Mouse (Mus musculus) embryonic facial prominence, embryonic 14.5 days (tissue): ENCODE data around the gene Bsg. TPM values are rescaled to one million over a fixed set of nuclear protein-coding genes. Genes with fewer than 3 reads are reported as not detected.

ENCODE experiments used
- ATAC-seq: fragments of 200-750 bp; cut with Nextera tagmentation; 2 replicates; pipeline ENCODE4 v1.8.0; 2017; ENCODE audit warnings: low read depth, moderate number of reproducible peaks, moderate TSS enrichment
- DNase-seq: peaks from one replicate; pipeline ENCODE4 v3.0.0-alpha.2; 2015; ENCODE audit warnings: low spot score
- H3K27ac ChIP-seq: fragments of 300-500 bp; sonication (generic); replicated peaks from 2 replicates; pipeline ENCODE4 v1.5.1; 2014; ENCODE audit warnings: low read depth, mild to moderate bottlenecking, low read length, moderate library complexity
- H3K27me3 ChIP-seq: fragments of 300-500 bp; sonication (generic); replicated peaks from 2 replicates; pipeline ENCODE4 v1.6.1; 2014; ENCODE audit warnings: low read length; ENCODE audit not compliant: control insufficient read depth, insufficient read depth
- H3K36me3 ChIP-seq: fragments of 300-500 bp; sonication (generic); 2 replicates; pipeline ENCODE4 v1.6.1; 2014; ENCODE audit warnings: low read length, mixed read lengths; ENCODE audit not compliant: control insufficient read depth, insufficient read depth
- H3K4me1 ChIP-seq: fragments of 300-500 bp; sonication (generic); 2 replicates; pipeline ENCODE4 v1.6.1; 2014; ENCODE audit warnings: antibody characterized with exemption, low read length; ENCODE audit not compliant: control insufficient read depth, insufficient read depth
- H3K4me2 ChIP-seq: fragments of 300-500 bp; sonication (generic); 2 replicates; pipeline ENCODE4 v1.6.1; 2014; ENCODE audit warnings: low read depth, mild to moderate bottlenecking, low read length, moderate library complexity, mixed read lengths
- H3K4me3 ChIP-seq: fragments of 300-500 bp; sonication (generic); 2 replicates; pipeline ENCODE4 v1.5.1; 2014; ENCODE audit warnings: low read depth, mild to moderate bottlenecking, low read length
- H3K9ac ChIP-seq: fragments of 300-500 bp; sonication (generic); 2 replicates; pipeline ENCODE4 v1.6.1; 2014; ENCODE audit warnings: low read depth, mild to moderate bottlenecking, low read length, moderate library complexity, mixed read lengths
- H3K9me3 ChIP-seq: fragments of 300-500 bp; sonication (generic); 2 replicates; pipeline ENCODE4 v1.6.1; 2016; ENCODE audit warnings: low read length; ENCODE audit not compliant: control insufficient read depth
- WGBS: fragments of 180-500 bp; shearing (Covaris S2); extraction: QIAGEN DNeasy Blood & Tissue Kit; methylation state at CpG from one replicate; pipeline ENCODE4 v1.1.7; 2014; 5-methylcytosine and 5-hydroxymethylcytosine counted together
- polyA plus RNA-seq: library from polyadenylated mRNA; unstranded; fragments of >200 nt; fragmentation: Nextera tagmentation; extraction: Ambion mirVana; gene quantifications from 2 replicates; pipeline ENCODE4 v1.2.1, GENCODE M21; 2014

Bsg gene
- polyA plus RNA-seq, 1 experiment from 2014 or later: 846 TPM

DNA sequence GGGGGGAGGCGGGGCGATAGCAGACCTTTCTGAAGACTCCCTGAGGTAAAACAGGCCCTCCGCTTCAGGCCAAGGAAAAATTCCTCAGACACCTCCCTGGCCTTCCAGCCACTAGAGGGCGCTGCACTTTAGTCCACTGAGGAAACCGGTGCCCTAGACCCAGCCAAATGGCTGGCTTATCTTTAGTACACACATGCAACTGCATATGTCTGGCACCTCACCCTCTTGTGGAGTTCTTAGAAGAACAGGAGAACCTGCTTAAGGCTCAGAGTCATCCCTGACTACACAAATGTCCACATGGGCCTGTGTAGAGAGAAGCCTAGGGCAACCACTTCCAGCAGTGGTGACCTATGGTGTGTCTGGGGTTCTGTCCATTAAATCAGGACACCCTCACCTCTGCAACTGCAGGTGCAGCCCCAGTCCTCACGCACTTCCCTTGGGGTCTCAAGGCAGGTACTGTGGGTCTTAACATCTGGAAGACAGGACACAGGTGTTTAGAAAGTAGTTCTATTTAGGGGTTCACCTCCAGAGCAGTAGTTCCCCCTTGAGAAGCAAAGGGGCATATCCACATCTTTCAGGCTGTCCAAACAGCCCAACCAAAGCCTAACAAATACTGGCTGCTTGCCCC, 8.3 kb downstream of the Bsg start:
- Histone ChIP-seq H3K9ac (no peak overlapping the region), H3K4me2 (no peak overlapping the region), H3K36me3 (peaks cover 41% of the 10 kb centered on the region), H3K27me3 (peaks cover 31% of the 10 kb centered on the region), H3K27ac (no peak overlapping the region), H3K4me3 (no peak overlapping the region), H3K9me3 (no peaks in the 10 kb centered on the region), H3K4me1 (peaks cover 6% of the 10 kb centered on the region; the same call in 1 of the 2 replicates)
- peak; percentile 71 for DNase-seq
- ATAC-seq: peak; percentile 17; the same call in 1 of the 2 replicates
- 10% methylated on average over 4 of the region's 6 CpGs for WGBS

DNA sequence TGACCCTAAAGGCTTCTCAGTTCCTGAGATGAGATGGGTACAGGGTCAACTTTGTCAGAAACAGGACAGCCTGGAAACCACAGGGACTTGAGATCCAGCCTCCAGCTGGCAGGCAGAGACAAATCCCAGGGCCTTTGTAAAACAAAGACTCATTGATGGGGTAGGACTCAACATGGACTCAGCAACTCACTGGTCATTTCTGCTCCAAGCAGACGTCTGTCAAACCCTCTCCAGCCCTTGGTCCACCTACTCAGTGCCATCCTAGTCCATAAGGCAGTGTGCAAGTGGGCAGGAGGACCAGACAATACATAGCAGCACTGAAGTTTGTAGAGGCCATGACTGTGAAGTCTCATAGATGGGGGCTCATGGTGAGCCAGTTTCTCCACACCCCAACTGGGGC, 8.9 kb downstream of the Bsg start:
- DNase-seq (no peak), ATAC-seq (no peak)
- H3K27ac ChIP-seq: no peak overlapping the region

DNA sequence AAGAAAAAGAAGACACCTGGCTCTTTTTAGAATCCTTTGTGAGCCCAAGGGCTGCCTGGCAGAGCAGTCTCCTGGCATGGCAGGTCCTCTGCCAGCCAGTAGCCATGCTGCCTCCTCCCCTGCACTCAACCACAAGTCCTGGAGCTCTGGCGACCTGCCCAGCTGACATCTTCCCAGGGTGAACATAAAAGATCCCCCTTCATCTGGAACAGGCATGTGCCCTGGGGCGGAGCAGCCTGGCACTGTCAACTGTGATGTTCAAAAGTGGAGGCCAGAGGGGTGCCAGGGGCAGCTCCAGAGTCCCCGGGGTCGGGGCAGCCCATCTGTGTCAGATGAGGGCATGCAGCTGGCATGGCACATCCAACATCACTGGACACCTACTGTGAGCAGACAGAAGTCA, 10.7 kb downstream of the Bsg start:
- no peak overlapping the region for H3K4me2 ChIP-seq
- peaks cover 47% of the 10 kb centered on the region for H3K27me3 ChIP-seq
- no peak overlapping the region for H3K9ac ChIP-seq
- H3K36me3 ChIP-seq: peaks cover 23% of the 10 kb centered on the region
- H3K9me3 ChIP-seq: no peaks in the 10 kb centered on the region
- 61% methylated on average over 4 of the region's 4 CpGs for WGBS
- no peak for ATAC-seq
- H3K4me1 ChIP-seq: peaks cover 6% of the 10 kb centered on the region; the same call in 1 of the 2 replicates
- no peak overlapping the region for H3K27ac ChIP-seq
- no peak overlapping the region for H3K4me3 ChIP-seq
- DNase-seq: no peak

More for the DNA sequence above, 8.9 kb downstream of the Bsg start:
- H3K27me3 ChIP-seq: peaks cover 37% of the 10 kb centered on the region
- H3K36me3 ChIP-seq: peaks cover 41% of the 10 kb centered on the region
- no peak overlapping the region for H3K9ac ChIP-seq
- peaks cover 6% of the 10 kb centered on the region; the same call in 1 of the 2 replicates for H3K4me1 ChIP-seq
- H3K4me2 ChIP-seq: no peak overlapping the region
- no peak overlapping the region for H3K4me3 ChIP-seq
- WGBS: 36% methylated on average over 1 of the region's 1 CpGs
- H3K9me3 ChIP-seq: no peaks in the 10 kb centered on the region

DNA sequence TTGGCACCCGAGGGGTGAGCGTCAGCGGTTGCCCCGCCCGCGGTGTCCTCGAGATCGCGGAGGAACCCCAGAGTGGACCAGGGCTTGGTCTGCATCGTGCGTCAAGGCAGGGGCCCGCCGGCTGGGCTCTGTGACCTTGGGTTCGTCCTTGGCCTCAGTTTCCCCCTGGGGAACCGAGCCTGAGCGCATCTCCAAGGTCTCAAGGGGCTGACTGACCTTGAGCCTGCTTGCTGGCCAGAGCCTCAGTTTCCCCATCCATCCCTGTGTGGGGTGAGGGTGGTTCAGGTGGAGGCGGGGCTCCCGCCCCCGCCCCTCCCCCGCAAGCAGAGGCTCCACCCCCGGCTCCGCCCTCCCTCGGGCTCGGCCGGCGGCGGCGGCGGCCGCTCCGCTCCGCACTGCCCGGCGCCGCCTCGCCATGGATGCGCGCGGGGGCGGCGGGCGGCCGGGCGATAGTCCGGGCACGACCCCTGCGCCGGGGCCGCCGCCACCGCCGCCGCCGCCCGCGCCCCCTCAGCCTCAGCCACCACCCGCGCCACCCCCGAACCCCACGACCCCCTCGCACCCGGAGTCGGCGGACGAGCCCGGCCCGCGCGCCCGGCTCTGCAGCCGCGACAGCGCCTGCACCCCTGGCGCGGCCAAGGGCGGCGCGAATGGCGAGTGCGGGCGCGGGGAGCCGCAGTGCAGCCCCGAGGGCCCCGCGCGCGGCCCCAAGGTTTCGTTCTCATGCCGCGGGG, 12.1 kb downstream of the Bsg start, which contains the start of gene Hcn2:
Hcn2 (plus strand) TSS at position 381 of the 734 bp plus-strand sequence.
- Histone ChIP-seq H3K36me3 (peaks cover 8% of the 10 kb centered on the region), H3K4me3 (peak within 1 kb of the TSS; percentile 57), H3K9me3 (no peaks in the 10 kb centered on the region), H3K4me2 (peak within 1 kb of the TSS; percentile 98), H3K27ac (no peak within 1 kb of the TSS), H3K27me3 (peaks cover 47% of the 10 kb centered on the region), H3K9ac (peak within 1 kb of the TSS; percentile 52; the same call in 1 of the 2 replicates), H3K4me1 (peaks cover 6% of the 10 kb centered on the region; the same call in 1 of the 2 replicates)
- DNase-seq (no peak), ATAC-seq (peak; percentile 17; the same call in 1 of the 2 replicates)
- WGBS: 10% methylated on average over 18 of the region's 91 CpGs

DNA sequence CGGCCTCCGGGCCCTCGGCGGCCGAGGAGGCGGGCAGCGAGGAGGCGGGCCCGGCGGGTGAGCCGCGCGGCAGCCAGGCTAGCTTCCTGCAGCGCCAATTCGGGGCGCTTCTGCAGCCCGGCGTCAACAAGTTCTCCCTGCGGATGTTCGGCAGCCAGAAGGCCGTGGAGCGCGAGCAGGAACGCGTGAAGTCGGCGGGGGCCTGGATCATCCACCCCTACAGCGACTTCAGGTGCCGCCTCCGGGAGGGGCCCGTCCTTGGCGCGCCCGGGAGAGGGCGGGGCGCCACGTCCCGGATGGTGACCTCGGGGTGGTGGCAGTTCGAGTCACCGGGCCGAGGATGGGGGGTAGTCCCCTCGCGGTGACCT, 12.7 kb downstream of the Bsg start:
- H3K9ac ChIP-seq: peak overlapping the region; percentile 52; the same call in 1 of the 2 replicates
- ATAC-seq (no peak), DNase-seq (no peak)
- no peaks in the 10 kb centered on the region for H3K9me3 ChIP-seq
- H3K4me3 ChIP-seq: peak overlapping the region; percentile 57
- no peak overlapping the region for H3K27ac ChIP-seq
- peaks cover 3% of the 10 kb centered on the region for H3K36me3 ChIP-seq
- 7% methylated on average over 6 of the region's 44 CpGs for WGBS
- peak overlapping the region; percentile 98 for H3K4me2 ChIP-seq
- H3K4me1 ChIP-seq: peaks cover 6% of the 10 kb centered on the region; the same call in 1 of the 2 replicates
- peaks cover 47% of the 10 kb centered on the region for H3K27me3 ChIP-seq

DNA sequence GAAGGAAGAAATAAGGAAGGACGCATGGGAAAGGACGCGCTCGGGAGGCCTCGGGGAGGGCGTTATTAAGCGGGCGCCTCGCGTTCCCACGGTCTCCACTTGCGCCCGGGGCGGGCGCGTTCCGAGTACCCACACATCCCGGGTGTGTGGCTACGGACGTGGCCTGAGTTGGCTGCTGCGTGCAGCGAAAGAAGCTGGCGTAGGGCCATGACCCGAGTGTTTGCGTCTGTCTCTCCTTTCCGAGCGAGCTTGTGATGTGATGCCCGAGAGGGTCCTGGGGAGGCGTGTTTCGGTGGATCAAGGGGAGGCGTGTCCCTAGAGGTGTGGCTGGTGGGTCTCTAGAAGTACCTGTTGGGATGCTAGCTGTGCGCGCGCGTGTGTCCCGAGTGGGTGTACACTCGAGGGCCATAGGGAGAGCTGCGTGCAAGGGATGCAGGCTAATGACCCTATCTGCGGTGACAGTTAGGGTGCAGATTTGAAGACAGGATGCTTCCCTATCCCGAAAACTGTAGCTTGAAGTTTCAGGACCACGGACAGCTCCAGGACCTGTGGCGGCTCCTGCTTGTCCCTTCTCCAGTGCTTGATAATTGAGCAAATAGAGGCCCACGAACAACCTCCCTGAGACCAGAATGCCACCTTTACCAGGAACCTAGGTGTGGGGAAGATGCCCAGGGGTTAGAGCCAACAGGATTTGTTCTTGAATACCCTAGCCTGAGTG, 13.5 kb downstream of the Bsg start:
- peaks cover 6% of the 10 kb centered on the region; the same call in 1 of the 2 replicates for H3K4me1 ChIP-seq

DNA sequence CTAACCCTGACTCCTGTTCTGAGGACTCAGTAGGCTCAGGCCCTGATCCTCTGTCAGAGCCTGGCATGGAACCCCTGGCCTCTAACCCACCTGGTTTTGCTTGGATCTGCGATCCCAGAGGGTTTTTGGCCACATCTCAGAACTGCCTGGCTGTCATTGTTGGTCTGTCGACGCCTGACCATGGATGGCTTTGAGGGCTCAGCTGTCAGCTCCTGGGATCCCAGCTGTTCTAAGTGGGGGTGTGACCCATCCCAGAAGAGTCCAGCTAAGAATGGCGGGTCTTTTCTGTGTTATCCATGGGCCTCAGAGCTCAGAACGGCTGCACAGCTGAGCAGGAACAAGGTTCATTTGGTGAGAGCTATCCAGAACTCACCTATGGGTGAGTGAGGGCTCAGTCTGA, 16.8 kb downstream of the Bsg start:
- Histone ChIP-seq H3K27me3 (peaks cover 30% of the 10 kb centered on the region), H3K36me3 (no peaks in the 10 kb centered on the region), H3K4me1 (peaks cover 6% of the 10 kb centered on the region; the same call in 1 of the 2 replicates), H3K27ac (no peak overlapping the region), H3K4me3 (no peak overlapping the region), H3K4me2 (no peak overlapping the region), H3K9ac (no peak overlapping the region), H3K9me3 (no peaks in the 10 kb centered on the region)
- 53% methylated on average over 5 of the region's 5 CpGs for WGBS
- ATAC-seq (no peak), DNase-seq (no peak)

More for the DNA sequence above, 13.5 kb downstream of the Bsg start:
- peak overlapping the region; percentile 57 for H3K4me3 ChIP-seq
- DNase-seq: peak; percentile 81
- no peak overlapping the region for H3K27ac ChIP-seq
- H3K9ac ChIP-seq: no peak overlapping the region
- H3K36me3 ChIP-seq: no peaks in the 10 kb centered on the region
- peaks cover 47% of the 10 kb centered on the region for H3K27me3 ChIP-seq
- ATAC-seq: no peak
- no peaks in the 10 kb centered on the region for H3K9me3 ChIP-seq
- H3K4me2 ChIP-seq: peak overlapping the region; percentile 98
- WGBS: 3% methylated on average over 39 of the region's 43 CpGs

DNA sequence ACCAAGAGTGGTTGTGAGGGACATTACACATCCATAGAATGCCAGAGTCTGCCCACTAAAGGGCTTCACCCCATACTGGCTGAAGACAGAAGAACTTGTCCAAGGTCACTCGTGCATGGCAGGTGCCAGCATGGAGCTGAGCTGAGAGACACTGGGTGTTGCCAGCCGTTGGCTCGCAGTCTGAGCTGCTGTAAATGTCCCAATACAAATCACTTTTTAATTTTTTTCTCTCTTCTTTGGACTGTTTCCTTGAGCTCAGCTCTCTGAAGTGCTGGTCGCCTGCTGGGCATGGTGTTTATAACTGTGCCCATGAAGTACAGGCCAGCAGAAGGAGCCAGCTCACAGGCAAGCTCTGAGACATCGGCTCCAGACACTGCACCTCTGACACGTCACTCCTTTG, 18.8 kb downstream of the Bsg start:
- Histone ChIP-seq H3K4me2 (no peak overlapping the region), H3K9me3 (no peaks in the 10 kb centered on the region), H3K36me3 (no peaks in the 10 kb centered on the region), H3K4me1 (no peaks in the 10 kb centered on the region), H3K27me3 (peaks cover 11% of the 10 kb centered on the region), H3K9ac (no peak overlapping the region), H3K4me3 (no peak overlapping the region), H3K27ac (no peak overlapping the region)
- no peak for DNase-seq
- no peak for ATAC-seq
- WGBS: 64% methylated on average over 6 of the region's 6 CpGs
